Comparison of ENCODE assay signal across 24 mouse cellular contexts in the genomic region with DNA sequence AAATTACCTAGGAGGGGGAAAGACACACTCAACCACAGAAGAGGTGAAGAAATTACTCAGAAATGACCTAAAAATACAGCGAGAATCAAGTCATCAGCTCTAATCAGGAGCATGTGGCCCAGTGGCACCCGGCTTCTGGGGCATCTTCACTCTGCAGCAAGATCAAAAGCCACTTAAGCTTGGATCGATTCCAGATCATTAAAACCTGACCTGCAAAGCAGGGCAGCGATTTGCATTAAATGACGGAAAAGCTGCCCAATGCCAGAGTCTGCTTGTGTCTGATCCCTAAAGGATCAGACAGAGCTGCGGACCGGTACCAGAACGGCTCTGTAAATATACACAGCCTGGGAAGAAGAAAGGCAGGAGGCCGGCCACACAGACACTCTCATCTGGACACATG. TPM values are rescaled to one million over a fixed set of nuclear protein-coding genes. Genes with fewer than 3 reads are reported as not detected.
DNase-seq lines count a peak whose midpoint lies in the region; ATAC-seq lines count a peak whose summit lies in the region.
"Had no signal": no experiment of that assay in that cellular context is flagged by ENCODE, and none has a peak within 500 bp of the region (broad histone marks: within the 10 kb centered on the region; RNA-seq: fewer than 3 reads in every experiment).

No protein-coding gene starts in this region.

- no peaks in the 10 kb centered on the region; the same call in 1 of the 2 replicates for H3K4me1 ChIP-seq in hindbrain, embryonic 11.5 days (replicated peaks; ENCODE audit: control insufficient read depth, insufficient read depth, low read length)
- peaks cover 28% of the 10 kb centered on the region for H3K4me1 ChIP-seq in hindbrain, embryonic 12.5 days
- H3K4me1 ChIP-seq in hindbrain, embryonic 14.5 days (replicated peaks; ENCODE audit: control insufficient read depth, insufficient read depth, low read length) = peaks cover 4% of the 10 kb centered on the region; the same call in 1 of the 2 replicates
- peaks cover 29% of the 10 kb centered on the region for H3K4me1 ChIP-seq in midbrain, embryonic 14.5 days (ENCODE audit: control insufficient read depth, insufficient read depth, low read length)
- H3K4me1 ChIP-seq: stomach, embryonic 15.5 days had no signal

- no peak for ATAC-seq in hindbrain, embryonic 11.5 days (ENCODE audit: low FRiP score)
- no peak for ATAC-seq in hindbrain, embryonic 12.5 days (ENCODE audit: low FRiP score)
- ATAC-seq in hindbrain, embryonic 14.5 days (ENCODE audit: low FRiP score) = no peak
- ATAC-seq in midbrain, embryonic 14.5 days (ENCODE audit: low FRiP score, low TSS enrichment) = no peak; the same call in 1 of the 2 replicates
- ATAC-seq: forebrain, embryonic 16.5 days; intestine, embryonic 15.5 days had no signal

- H3K27ac ChIP-seq in hindbrain, embryonic 11.5 days (ENCODE audit: low read depth, low read length) = 0 out of 2 replicates have a peak overlapping the region, but pooled peaks have one; percentile 4
- no peak overlapping the region for H3K27ac ChIP-seq in hindbrain, embryonic 12.5 days
- H3K27ac ChIP-seq in hindbrain, embryonic 14.5 days = peak overlapping the region; percentile 16; the same call in 1 of the 2 replicates
- peak overlapping the region; percentile 78 for H3K27ac ChIP-seq in midbrain, embryonic 14.5 days (replicated peaks; ENCODE audit: low read depth, low read length)
- H3K27ac ChIP-seq: heart, adult 2 months; intestine, embryonic 15.5 days; kidney, embryonic 15.5 days; limb, embryonic 12.5 days; stomach, embryonic 15.5 days had no signal

- H3K9me3 ChIP-seq in hindbrain, embryonic 11.5 days (ENCODE audit: control insufficient read depth, low read length) = no peaks in the 10 kb centered on the region
- no peaks in the 10 kb centered on the region for H3K9me3 ChIP-seq in hindbrain, embryonic 12.5 days (replicated peaks)
- H3K9me3 ChIP-seq in hindbrain, embryonic 14.5 days (ENCODE audit: control insufficient read depth, low read length) = no peaks in the 10 kb centered on the region
- H3K9me3 ChIP-seq in midbrain, embryonic 14.5 days (ENCODE audit: control insufficient read depth, low read length) = no peaks in the 10 kb centered on the region
- H3K9me3 ChIP-seq: intestine, embryonic 15.5 days; kidney, embryonic 15.5 days; limb, embryonic 12.5 days; stomach, embryonic 15.5 days had no signal

- intact Hi-C loops in heart, postnatal 36 days (cut with DNase I) = no loop called here

- WGBS in hindbrain, embryonic 11.5 days = 75% methylated on average over 9 of the region's 9 CpGs
- 69% methylated on average over 9 of the region's 9 CpGs for WGBS in hindbrain, embryonic 12.5 days
- 58% methylated on average over 9 of the region's 9 CpGs for WGBS in hindbrain, embryonic 14.5 days
- WGBS in midbrain, embryonic 14.5 days = 37% methylated on average over 9 of the region's 9 CpGs

- no peak overlapping the region for H3K4me3 ChIP-seq in hindbrain, embryonic 11.5 days (ENCODE audit: low read depth, low read length)
- H3K4me3 ChIP-seq in hindbrain, embryonic 12.5 days = no peak overlapping the region
- no peak overlapping the region for H3K4me3 ChIP-seq in hindbrain, embryonic 14.5 days (replicated peaks; ENCODE audit: low read length)
- H3K4me3 ChIP-seq in midbrain, embryonic 14.5 days (replicated peaks; ENCODE audit: low read depth, low read length) = no peak overlapping the region
- H3K4me3 ChIP-seq: heart, adult 2 months; intestine, embryonic 15.5 days; kidney, embryonic 15.5 days; limb, embryonic 12.5 days; stomach, embryonic 15.5 days had no signal

- no peak overlapping the region for H3K9ac ChIP-seq in hindbrain, embryonic 11.5 days (ENCODE audit: low read depth, low read length)
- H3K9ac ChIP-seq in hindbrain, embryonic 12.5 days = no peak overlapping the region
- H3K9ac ChIP-seq in hindbrain, embryonic 14.5 days = no peak overlapping the region
- H3K9ac ChIP-seq in midbrain, embryonic 14.5 days (replicated peaks; ENCODE audit: low read length) = no peak overlapping the region
- H3K9ac ChIP-seq: intestine, embryonic 15.5 days; kidney, embryonic 15.5 days; limb, embryonic 12.5 days; stomach, embryonic 15.5 days had no signal

- H3K36me3 ChIP-seq in hindbrain, embryonic 11.5 days (ENCODE audit: control insufficient read depth, insufficient read depth, low read length) = peaks cover 17% of the 10 kb centered on the region
- peaks cover 96% of the 10 kb centered on the region for H3K36me3 ChIP-seq in hindbrain, embryonic 12.5 days
- peaks cover 95% of the 10 kb centered on the region for H3K36me3 ChIP-seq in hindbrain, embryonic 14.5 days (replicated peaks; ENCODE audit: control insufficient read depth, insufficient read depth)
- peaks cover 97% of the 10 kb centered on the region for H3K36me3 ChIP-seq in midbrain, embryonic 14.5 days (ENCODE audit: control insufficient read depth, insufficient read depth, low read length)

- H3K4me2 ChIP-seq in hindbrain, embryonic 11.5 days (replicated peaks; ENCODE audit: low read depth, low read length) = no peak overlapping the region
- H3K4me2 ChIP-seq in hindbrain, embryonic 12.5 days (replicated peaks) = no peak overlapping the region
- no peak overlapping the region for H3K4me2 ChIP-seq in hindbrain, embryonic 14.5 days (replicated peaks)
- H3K4me2 ChIP-seq in midbrain, embryonic 14.5 days (ENCODE audit: low read length) = peak overlapping the region; percentile 6; the same call in 1 of the 2 replicates
- H3K4me2 ChIP-seq: intestine, embryonic 15.5 days; kidney, embryonic 15.5 days; limb, embryonic 12.5 days; stomach, embryonic 15.5 days had no signal

- DNase-seq in hindbrain, embryonic 11.5 days (ENCODE audit: low spot score) = no peak
- peak; percentile 81 for DNase-seq in MN1 (ENCODE audit: low spot score)
- no peak for DNase-seq in hindbrain, embryonic 14.5 days (ENCODE audit: low spot score)
- peak; percentile 65 for DNase-seq in midbrain, embryonic 14.5 days
- DNase-seq in heart, postnatal 36 days = no peak
- DNase-seq in lung, postnatal 36 days = no peak
- DNase-seq: B cell, adult 2 months; cerebellum, adult 8-10 months; gastrocnemius, postnatal 25 days; heart, adult 2 months; heart, postnatal 4 days; kidney, postnatal 4 days; layer of hippocampus, adult 9-11 months; lung, adult 18-20 months; lung, postnatal 14 days; right cerebral cortex, adult 18-20 months; thymus, adult 18-20 months; thymus, postnatal 4 days had no signal

- no peaks in the 10 kb centered on the region for H3K27me3 ChIP-seq in hindbrain, embryonic 11.5 days (ENCODE audit: control insufficient read depth, insufficient read depth, low read length)
- no peaks in the 10 kb centered on the region for H3K27me3 ChIP-seq in hindbrain, embryonic 12.5 days
- no peaks in the 10 kb centered on the region for H3K27me3 ChIP-seq in hindbrain, embryonic 14.5 days (ENCODE audit: control insufficient read depth, insufficient read depth, low read length)
- no peaks in the 10 kb centered on the region for H3K27me3 ChIP-seq in midbrain, embryonic 14.5 days (ENCODE audit: control insufficient read depth, insufficient read depth, low read length)
- H3K27me3 ChIP-seq: intestine, embryonic 15.5 days; kidney, embryonic 15.5 days; limb, embryonic 12.5 days; stomach, embryonic 15.5 days had no signal

RNA-seq across cellular contexts. Expression of a gene that starts 8.1 kb away (rescaled TPM):
- polyA plus RNA-seq in hindbrain, embryonic 11.5 days (2014; fragmentation: Nextera tagmentation; extraction: Ambion mirVana) = 12.4 and 16.5 TPM in 2 replicates
- 32.9 and 38.2 TPM in 2 replicates for polyA plus RNA-seq in hindbrain, embryonic 12.5 days (2016; fragmentation: Nextera tagmentation; extraction: Ambion mirVana)
- polyA plus RNA-seq in hindbrain, embryonic 14.5 days (2014; fragmentation: Nextera tagmentation; extraction: Ambion mirVana) = 24.3 and 24.9 TPM in 2 replicates
- polyA plus RNA-seq in midbrain, embryonic 14.5 days (2014; fragmentation: Nextera tagmentation; extraction: Ambion mirVana) = 20.8 and 30.7 TPM in 2 replicates
- 10 to 100 TPM; 29.0 to 29.1 TPM for total RNA-seq in heart, postnatal 36 days (2021)

RNA-seq across cellular contexts. Expression of a gene that starts 28.6 kb away (rescaled TPM):
- 0.23 and 0.49 TPM in 2 replicates for polyA plus RNA-seq in hindbrain, embryonic 11.5 days (2014; fragmentation: Nextera tagmentation; extraction: Ambion mirVana)
- 0.40 and 0.54 TPM in 2 replicates for polyA plus RNA-seq in hindbrain, embryonic 12.5 days (2016; fragmentation: Nextera tagmentation; extraction: Ambion mirVana)
- polyA plus RNA-seq in hindbrain, embryonic 14.5 days (2014; fragmentation: Nextera tagmentation; extraction: Ambion mirVana) = 0.60 and 0.80 TPM in 2 replicates
- polyA plus RNA-seq in midbrain, embryonic 14.5 days (2014; fragmentation: Nextera tagmentation; extraction: Ambion mirVana) = 0.20 and 0.36 TPM in 2 replicates
- 1 to 10 TPM; 4.7 to 7.9 TPM for total RNA-seq in heart, postnatal 36 days (2021)
- polyA plus RNA-seq: forebrain, embryonic 16.5 days had no signal

Comparison
In these comparisons a context has a peak if more than half of its experiments do, and no peak if none do; other contexts are left out.
1. DNase-seq: peak in MN1 (single experiment) and midbrain, embryonic 14.5 days (single experiment); none in hindbrain, embryonic 11.5 days (single experiment), hindbrain, embryonic 14.5 days (single experiment), heart, postnatal 36 days (0 of 2) and lung, postnatal 36 days (single experiment).